Mouse (Mus musculus) hindbrain, embryonic 11.5 days (tissue): ENCODE measurements around the gene Phospho1. TPM values are rescaled to one million over a fixed set of nuclear protein-coding genes. Genes with fewer than 3 reads are reported as not detected.

Experiments
- ATAC-seq: fragments of 200-750 bp; cut with Nextera tagmentation; 2 replicates; pipeline ENCODE4 v1.8.0; 2017; ENCODE audit warnings: mild to moderate bottlenecking, moderate TSS enrichment, moderate library complexity; ENCODE audit not compliant: low FRiP score
- DNase-seq: peaks from one replicate; pipeline ENCODE4 v3.0.0-alpha.2; 2015; ENCODE audit warnings: low spot score
- H3K27ac ChIP-seq: fragments of 300-500 bp; sonication (generic); 2 replicates; pipeline ENCODE4 v1.5.1; 2014; ENCODE audit warnings: mild to moderate bottlenecking, low read depth, low read length
- H3K27me3 ChIP-seq: fragments of 300-500 bp; sonication (generic); 2 replicates; pipeline ENCODE4 v1.6.1; 2014; ENCODE audit warnings: mild to moderate bottlenecking, low read length, moderate library complexity, mixed read lengths; ENCODE audit not compliant: control insufficient read depth, insufficient read depth
- H3K36me3 ChIP-seq: fragments of 300-500 bp; sonication (generic); 2 replicates; pipeline ENCODE4 v1.6.1; 2014; ENCODE audit warnings: mild to moderate bottlenecking, low read length, moderate library complexity, mixed read lengths; ENCODE audit not compliant: control insufficient read depth, insufficient read depth
- H3K4me1 ChIP-seq: fragments of 300-500 bp; sonication (generic); replicated peaks from 2 replicates; pipeline ENCODE4 v1.6.1; 2014; ENCODE audit warnings: low read length, mixed read lengths; ENCODE audit not compliant: control insufficient read depth, insufficient read depth
- H3K4me2 ChIP-seq: fragments of 300-500 bp; sonication (generic); replicated peaks from 2 replicates; pipeline ENCODE4 v1.6.1; 2014; ENCODE audit warnings: mild to moderate bottlenecking, low read depth, low read length
- H3K4me3 ChIP-seq: fragments of 300-500 bp; sonication (generic); 2 replicates; pipeline ENCODE4 v1.5.1; 2014; ENCODE audit warnings: low read depth, low read length
- H3K9ac ChIP-seq: fragments of 300-500 bp; sonication (generic); 2 replicates; pipeline ENCODE4 v1.6.1; 2014; ENCODE audit warnings: low read depth, low read length
- H3K9me3 ChIP-seq: fragments of 300-500 bp; sonication (generic); 2 replicates; pipeline ENCODE4 v1.6.1; 2016; ENCODE audit warnings: low read length; ENCODE audit not compliant: control insufficient read depth
- WGBS: fragments of 180-500 bp; shearing (Covaris S2); extraction: QIAGEN DNeasy Blood & Tissue Kit; methylation state at CpG from one replicate; pipeline ENCODE4 v1.1.7; 2014; 5-methylcytosine and 5-hydroxymethylcytosine counted together
- polyA plus RNA-seq: library from polyadenylated mRNA; unstranded; fragments of >200 nt; fragmentation: Nextera tagmentation; extraction: Ambion mirVana; gene quantifications from 2 replicates; pipeline ENCODE4 v1.2.1, GENCODE M21; 2014

Gene Phospho1
- polyA plus RNA-seq, 1 experiment from 2014 or later = not detected

GRCm38 (mm10) chr11:95833631-95834142, 9.4 kb downstream of the Phospho1 start:
- H3K4me1 ChIP-seq = peaks cover 6% of the 10 kb centered on the region; the same call in 1 of the 2 replicates
- no peak for ATAC-seq
- no peak overlapping the region for H3K27ac ChIP-seq

GRCm38 (mm10) chr11:95834143-95834667, 9.9 kb downstream of the Phospho1 start:
- Histone ChIP-seq H3K27ac (no peak overlapping the region), H3K4me1 (peaks cover 6% of the 10 kb centered on the region; the same call in 1 of the 2 replicates), H3K9me3 (no peaks in the 10 kb centered on the region), H3K4me2 (0 out of 2 replicates have a peak overlapping the region, but pooled peaks have one; percentile 11), H3K36me3 (no peaks in the 10 kb centered on the region), H3K27me3 (peaks cover 66% of the 10 kb centered on the region), H3K4me3 (no peak overlapping the region), H3K9ac (0 out of 2 replicates have a peak overlapping the region, but pooled peaks have one; percentile 15)
- WGBS = 2% methylated on average over 22 of the region's 22 CpGs
- no peak for ATAC-seq
- DNase-seq = peak; percentile 37

More at GRCm38 (mm10) chr11:95833631-95834142, 9.4 kb downstream of the Phospho1 start:
- Histone ChIP-seq H3K4me3 (no peak overlapping the region), H3K9ac (no peak overlapping the region), H3K9me3 (no peaks in the 10 kb centered on the region), H3K4me2 (0 out of 2 replicates have a peak overlapping the region, but pooled peaks have one; percentile 11), H3K27me3 (peaks cover 71% of the 10 kb centered on the region), H3K36me3 (no peaks in the 10 kb centered on the region)
- 7% methylated on average over 18 of the region's 18 CpGs for WGBS
- DNase-seq = no peak

GRCm38 (mm10) chr11:95834742-95835710, 10.7 kb downstream of the Phospho1 start:
- 0 out of 2 replicates have a peak overlapping the region, but pooled peaks have one; percentile 15 for H3K9ac ChIP-seq
- DNase-seq = no peak
- H3K27ac ChIP-seq = no peak overlapping the region
- ATAC-seq = no peak
- H3K36me3 ChIP-seq = no peaks in the 10 kb centered on the region
- WGBS = 24% methylated on average over 15 of the region's 15 CpGs
- H3K4me3 ChIP-seq = no peak overlapping the region
- no peak overlapping the region for H3K4me2 ChIP-seq
- H3K27me3 ChIP-seq = peaks cover 58% of the 10 kb centered on the region
- no peaks in the 10 kb centered on the region for H3K9me3 ChIP-seq
- peaks cover 6% of the 10 kb centered on the region; the same call in 1 of the 2 replicates for H3K4me1 ChIP-seq

DNA sequence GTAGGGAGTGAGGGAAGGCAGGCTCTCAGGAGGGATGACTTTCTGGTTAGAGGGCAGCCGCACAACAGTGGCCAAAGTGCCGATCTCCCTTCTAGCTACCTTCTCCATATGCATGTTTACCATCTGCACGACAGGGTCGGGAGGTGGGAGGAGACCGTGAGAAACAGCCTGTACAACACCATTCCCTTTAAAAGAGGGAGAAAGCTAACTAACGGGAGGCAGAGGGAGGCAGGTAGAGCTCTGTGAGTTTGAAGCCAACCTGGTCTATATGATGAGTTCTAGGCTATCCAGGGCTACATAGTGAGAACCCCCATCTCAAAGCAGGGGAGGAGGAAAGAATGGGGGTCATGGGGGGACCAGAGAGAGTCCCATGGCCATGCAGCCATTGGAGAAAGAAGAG, 11.5 kb downstream of the Phospho1 start:
- H3K27me3 ChIP-seq = peaks cover 49% of the 10 kb centered on the region
- no peak for ATAC-seq

GRCm38 (mm10) chr11:95836433-95836832, 12.1 kb downstream of the Phospho1 start:
- no peak for DNase-seq
- H3K27me3 ChIP-seq = peaks cover 43% of the 10 kb centered on the region
- no peak for ATAC-seq

More for the DNA sequence above, 11.5 kb downstream of the Phospho1 start:
- Histone ChIP-seq H3K4me3 (no peak overlapping the region), H3K4me2 (no peak overlapping the region), H3K4me1 (peaks cover 6% of the 10 kb centered on the region; the same call in 1 of the 2 replicates), H3K27ac (no peak overlapping the region), H3K36me3 (no peaks in the 10 kb centered on the region), H3K9me3 (no peaks in the 10 kb centered on the region), H3K9ac (no peak overlapping the region)
- WGBS = 46% methylated on average over 6 of the region's 6 CpGs
- DNase-seq = no peak

DNA sequence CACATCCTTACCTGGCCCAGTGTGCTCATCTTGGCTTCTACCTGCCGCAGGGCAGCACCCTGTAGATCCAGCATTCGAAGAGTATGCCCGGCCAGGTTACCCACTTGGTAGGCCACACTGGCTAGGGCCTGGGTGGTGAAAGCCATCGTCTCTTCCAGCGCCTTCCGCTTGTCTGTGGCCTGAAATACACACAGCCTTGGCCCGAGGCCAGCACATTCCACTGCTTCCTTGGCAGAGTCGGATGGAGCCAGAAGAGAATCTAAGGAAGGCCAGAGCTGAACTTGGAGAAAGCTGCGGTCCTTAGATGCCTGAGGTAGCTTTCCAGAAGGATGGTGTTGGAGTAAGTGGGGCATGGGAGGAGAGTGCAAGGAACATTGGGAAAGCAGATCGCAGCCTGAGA, 12.8 kb downstream of the Phospho1 start, which contains the start of gene Gngt2:
Gngt2 (plus strand) TSS at position 158 of the 400 bp plus-strand sequence.
- ATAC-seq = no peak
- peaks cover 41% of the 10 kb centered on the region for H3K27me3 ChIP-seq
- WGBS = 79% methylated on average over 10 of the region's 10 CpGs
- DNase-seq = no peak
- H3K9me3 ChIP-seq = no peaks in the 10 kb centered on the region
- H3K27ac ChIP-seq = no peak within 1 kb of the TSS
- no peak within 1 kb of the TSS for H3K4me2 ChIP-seq
- H3K36me3 ChIP-seq = no peaks in the 10 kb centered on the region
- no peak within 1 kb of the TSS for H3K9ac ChIP-seq
- H3K4me3 ChIP-seq = no peak within 1 kb of the TSS
- peaks cover 6% of the 10 kb centered on the region; the same call in 1 of the 2 replicates for H3K4me1 ChIP-seq

More at GRCm38 (mm10) chr11:95836433-95836832, 12.1 kb downstream of the Phospho1 start:
- Histone ChIP-seq H3K4me2 (no peak overlapping the region), H3K9me3 (no peaks in the 10 kb centered on the region), H3K4me1 (peaks cover 6% of the 10 kb centered on the region; the same call in 1 of the 2 replicates), H3K9ac (no peak overlapping the region), H3K36me3 (no peaks in the 10 kb centered on the region), H3K4me3 (no peak overlapping the region), H3K27ac (no peak overlapping the region)
- 84% methylated on average over 6 of the region's 6 CpGs for WGBS

DNA sequence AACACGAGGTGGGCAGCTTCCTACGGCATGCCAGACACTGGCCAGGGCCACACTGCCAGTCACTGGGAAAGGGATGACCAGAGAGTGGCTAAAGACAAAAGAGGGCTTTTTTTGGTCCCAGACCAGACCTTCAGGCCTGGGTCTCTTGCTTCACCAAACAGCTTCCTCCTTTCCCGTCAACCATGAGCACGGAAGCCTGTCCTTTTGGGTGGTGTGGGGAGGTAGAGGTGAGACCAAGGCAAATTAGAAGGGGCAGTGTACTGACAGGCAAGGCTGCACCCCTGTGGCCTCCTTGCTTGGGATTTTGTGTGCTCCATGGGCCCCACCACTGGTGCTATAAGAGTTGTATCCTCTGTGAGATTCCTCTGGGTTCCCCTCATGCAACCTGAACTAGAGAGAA, 14.3 kb downstream of the Phospho1 start:
- no peaks in the 10 kb centered on the region for H3K36me3 ChIP-seq
- H3K9me3 ChIP-seq = no peaks in the 10 kb centered on the region
- H3K9ac ChIP-seq = no peak overlapping the region
- no peak overlapping the region for H3K27ac ChIP-seq
- H3K4me3 ChIP-seq = no peak overlapping the region
- peaks cover 4% of the 10 kb centered on the region; the same call in 1 of the 2 replicates for H3K4me1 ChIP-seq
- 86% methylated on average over 4 of the region's 4 CpGs for WGBS
- no peak overlapping the region for H3K4me2 ChIP-seq
- ATAC-seq (no peak), DNase-seq (no peak)
- peaks cover 25% of the 10 kb centered on the region for H3K27me3 ChIP-seq

- H3K4me1 ChIP-seq = 0 out of 2 replicates have a peak, but pooled peaks cover 3% of the 10 kb centered on the region
- no peak overlapping the region for H3K9ac ChIP-seq
- ATAC-seq (no peak), DNase-seq (no peak)
- no peak overlapping the region for H3K4me3 ChIP-seq
- H3K36me3 ChIP-seq = no peaks in the 10 kb centered on the region
- H3K4me2 ChIP-seq = no peak overlapping the region
- 74% methylated on average over 8 of the region's 8 CpGs for WGBS
- no peaks in the 10 kb centered on the region for H3K9me3 ChIP-seq
- H3K27me3 ChIP-seq = peaks cover 19% of the 10 kb centered on the region
- H3K27ac ChIP-seq = no peak overlapping the region
These were observed 14.9 kb downstream of the Phospho1 start for GRCm38 (mm10) chr11:95838999-95839868.
